Mouse (Mus musculus): ENCODE measurements at regions not wholly inside any gene's neighbourhood (a gene's known extent, or its start where the extent isn't known, plus 50 kb on each side); places are given as distances from the start of the nearest gene placed in this dataset.

DNA sequence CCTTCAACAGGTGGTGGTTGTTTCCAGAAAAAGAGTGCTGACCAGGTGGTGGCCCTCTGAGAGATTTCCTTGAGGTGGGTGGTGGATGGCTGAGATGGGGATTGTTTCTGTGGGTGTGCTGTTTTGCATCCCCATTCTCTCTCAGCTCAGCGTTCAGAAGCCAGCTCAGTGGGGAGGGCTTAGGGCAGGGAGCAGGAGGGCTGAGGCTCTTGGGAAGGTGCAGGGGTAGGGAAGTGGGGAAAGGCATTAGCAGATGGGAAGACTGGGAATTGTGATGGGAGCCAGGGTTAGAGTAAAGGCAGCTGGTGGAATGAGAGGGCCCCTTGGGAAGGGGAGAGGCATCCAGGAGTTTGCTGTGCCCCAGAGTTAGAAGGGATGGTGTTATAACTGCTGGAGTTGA, 72.3 kb upstream of the Gjb5 start:
- Histone ChIP-seq H3K27me3 (ENCODE audit: insufficient read depth, low read length) (no peaks in the 10 kb centered on the region), H3K36me3 (replicated peaks) (no peaks in the 10 kb centered on the region), H3K4me3 (ENCODE audit: low read depth, low read length) (no peak overlapping the region), H3K4me1 (ENCODE audit: insufficient read depth, low read depth, low read length) (no peaks in the 10 kb centered on the region), H3K9me3 (replicated peaks) (peaks cover 73% of the 10 kb centered on the region)
- TF ChIP-seq TAL1 (conservative IDR thresholded peaks at IDR 0.05; ENCODE audit: low read depth, low read length) (no peak), CTCF (IDR thresholded peaks at IDR 0.05; ENCODE audit: low read depth, low read length) (no peak), POLR2AphosphoS5 (IDR thresholded peaks at IDR 0.05; ENCODE audit: insufficient replicate concordance, low read depth, low read length) (no peak), GATA1 (IDR thresholded peaks at IDR 0.05; ENCODE audit: borderline replicate concordance, low read length) (no peak), GATA2 (IDR thresholded peaks at IDR 0.05; ENCODE audit: borderline replicate concordance, low read depth, low read length) (no peak)
- DNase-seq (ENCODE audit: low spot score) = no peak
- no peak for ATAC-seq (ENCODE audit: extremely low read depth, insufficient number of reproducible peaks, low FRiP score, poor library complexity, severe bottlenecking)

- no peak for ATAC-seq (ENCODE audit: extremely low read depth, insufficient number of reproducible peaks, low FRiP score, poor library complexity, severe bottlenecking)
- no peaks in the 10 kb centered on the region for H3K36me3 ChIP-seq (replicated peaks)
- no peaks in the 10 kb centered on the region for H3K4me1 ChIP-seq (ENCODE audit: insufficient read depth, low read depth, low read length)
- no peak for TF ChIP-seq POLR2AphosphoS5 (IDR thresholded peaks at IDR 0.05; ENCODE audit: insufficient replicate concordance, low read depth, low read length)
- TF ChIP-seq GATA2 (IDR thresholded peaks at IDR 0.05; ENCODE audit: borderline replicate concordance, low read depth, low read length) = no peak
- no peak for TF ChIP-seq TAL1 (conservative IDR thresholded peaks at IDR 0.05; ENCODE audit: low read depth, low read length)
- no peak for TF ChIP-seq CTCF (IDR thresholded peaks at IDR 0.05; ENCODE audit: low read depth, low read length)
- TF ChIP-seq GATA1 (IDR thresholded peaks at IDR 0.05; ENCODE audit: borderline replicate concordance, low read length) = no peak
- H3K27me3 ChIP-seq (ENCODE audit: insufficient read depth, low read length) = no peaks in the 10 kb centered on the region
- H3K9me3 ChIP-seq (replicated peaks) = peaks cover 71% of the 10 kb centered on the region
- no peak for DNase-seq (ENCODE audit: low spot score)
- no peak overlapping the region for H3K4me3 ChIP-seq (ENCODE audit: low read depth, low read length)
These were observed 71.8 kb upstream of the Gjb5 start for GRCm38 (mm10) chr4:127429748-127430147.

DNA sequence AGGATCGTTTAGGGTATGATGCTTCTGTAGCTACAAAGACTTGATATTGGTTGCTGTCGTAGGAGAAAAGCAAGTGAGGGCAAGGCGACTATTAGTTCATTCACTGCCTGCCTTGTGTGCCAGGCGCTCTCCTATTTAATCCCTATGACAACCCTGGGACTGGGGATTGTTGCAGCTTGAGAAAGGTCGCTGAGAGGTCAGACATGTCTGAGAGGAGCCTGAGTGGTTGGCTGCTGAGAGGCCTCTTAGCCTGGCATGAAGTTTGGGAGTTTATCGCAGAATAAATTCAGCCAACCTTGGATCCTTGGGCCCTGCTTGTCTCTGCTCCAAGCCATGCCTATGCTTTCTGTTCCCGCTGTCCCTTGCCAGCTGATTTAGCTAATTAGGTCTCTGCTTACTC, 65.9 kb upstream of the Gjb5 start:
- no peak for TF ChIP-seq TAL1 (conservative IDR thresholded peaks at IDR 0.05; ENCODE audit: low read depth, low read length)
- no peak for TF ChIP-seq GATA1 (IDR thresholded peaks at IDR 0.05; ENCODE audit: borderline replicate concordance, low read length)
- TF ChIP-seq POLR2AphosphoS5 (IDR thresholded peaks at IDR 0.05; ENCODE audit: insufficient replicate concordance, low read depth, low read length) = no peak
- no peak for TF ChIP-seq GATA2 (IDR thresholded peaks at IDR 0.05; ENCODE audit: borderline replicate concordance, low read depth, low read length)
- TF ChIP-seq CTCF (IDR thresholded peaks at IDR 0.05; ENCODE audit: low read depth, low read length) = no peak
- Histone ChIP-seq H3K9me3 (replicated peaks) (peaks cover 80% of the 10 kb centered on the region), H3K4me3 (ENCODE audit: low read depth, low read length) (no peak overlapping the region), H3K36me3 (replicated peaks) (no peaks in the 10 kb centered on the region), H3K4me1 (ENCODE audit: insufficient read depth, low read depth, low read length) (no peaks in the 10 kb centered on the region), H3K27me3 (ENCODE audit: insufficient read depth, low read length) (no peaks in the 10 kb centered on the region)
- ATAC-seq (ENCODE audit: extremely low read depth, insufficient number of reproducible peaks, low FRiP score, poor library complexity, severe bottlenecking) (no peak), DNase-seq (ENCODE audit: low spot score) (no peak)

- DNase-seq (ENCODE audit: low spot score) (no peak), ATAC-seq (ENCODE audit: extremely low read depth, insufficient number of reproducible peaks, low FRiP score, poor library complexity, severe bottlenecking) (no peak)
- TF ChIP-seq GATA1 (IDR thresholded peaks at IDR 0.05; ENCODE audit: borderline replicate concordance, low read length) (no peak), CTCF (IDR thresholded peaks at IDR 0.05; ENCODE audit: low read depth, low read length) (no peak), TAL1 (conservative IDR thresholded peaks at IDR 0.05; ENCODE audit: low read depth, low read length) (no peak), GATA2 (IDR thresholded peaks at IDR 0.05; ENCODE audit: borderline replicate concordance, low read depth, low read length) (no peak), POLR2AphosphoS5 (IDR thresholded peaks at IDR 0.05; ENCODE audit: insufficient replicate concordance, low read depth, low read length) (no peak)
- Histone ChIP-seq H3K9me3 (replicated peaks) (peaks cover 88% of the 10 kb centered on the region), H3K4me3 (ENCODE audit: low read depth, low read length) (no peak overlapping the region), H3K36me3 (replicated peaks) (no peaks in the 10 kb centered on the region), H3K27me3 (ENCODE audit: insufficient read depth, low read length) (no peaks in the 10 kb centered on the region), H3K4me1 (ENCODE audit: insufficient read depth, low read depth, low read length) (no peaks in the 10 kb centered on the region)
These were observed 64.0 kb upstream of the Gjb5 start for GRCm38 (mm10) chr4:127421927-127422450.

GRCm38 (mm10) chr4:127421129-127421528, 63.1 kb upstream of the Gjb5 start:
- DNase-seq (ENCODE audit: low spot score) = no peak

GRCm38 (mm10) chr4:127419786-127420120, 61.8 kb upstream of the Gjb5 start:
- H3K27me3 ChIP-seq (ENCODE audit: insufficient read depth, low read length) = no peaks in the 10 kb centered on the region
- ATAC-seq (ENCODE audit: extremely low read depth, insufficient number of reproducible peaks, low FRiP score, poor library complexity, severe bottlenecking) = no peak
- no peaks in the 10 kb centered on the region for H3K4me1 ChIP-seq (ENCODE audit: insufficient read depth, low read depth, low read length)
- no peaks in the 10 kb centered on the region for H3K36me3 ChIP-seq (replicated peaks)
- no peak overlapping the region for H3K4me3 ChIP-seq (ENCODE audit: low read depth, low read length)
- peaks cover 94% of the 10 kb centered on the region for H3K9me3 ChIP-seq (replicated peaks)
- no peak for TF ChIP-seq CTCF (IDR thresholded peaks at IDR 0.05; ENCODE audit: low read depth, low read length)
- no peak for TF ChIP-seq POLR2AphosphoS5 (IDR thresholded peaks at IDR 0.05; ENCODE audit: insufficient replicate concordance, low read depth, low read length)
- TF ChIP-seq GATA1 (IDR thresholded peaks at IDR 0.05; ENCODE audit: borderline replicate concordance, low read length) = no peak
- no peak for TF ChIP-seq GATA2 (IDR thresholded peaks at IDR 0.05; ENCODE audit: borderline replicate concordance, low read depth, low read length)
- TF ChIP-seq TAL1 (conservative IDR thresholded peaks at IDR 0.05; ENCODE audit: low read depth, low read length) = no peak
- DNase-seq (ENCODE audit: low spot score) = no peak

More at GRCm38 (mm10) chr4:127421129-127421528, 63.1 kb upstream of the Gjb5 start:
- H3K4me3 ChIP-seq (ENCODE audit: low read depth, low read length) = no peak overlapping the region
- ATAC-seq (ENCODE audit: extremely low read depth, insufficient number of reproducible peaks, low FRiP score, poor library complexity, severe bottlenecking) = no peak
- H3K27me3 ChIP-seq (ENCODE audit: insufficient read depth, low read length) = no peaks in the 10 kb centered on the region
- TF ChIP-seq POLR2AphosphoS5 (IDR thresholded peaks at IDR 0.05; ENCODE audit: insufficient replicate concordance, low read depth, low read length) = no peak
- TF ChIP-seq TAL1 (conservative IDR thresholded peaks at IDR 0.05; ENCODE audit: low read depth, low read length) = no peak
- TF ChIP-seq GATA1 (IDR thresholded peaks at IDR 0.05; ENCODE audit: borderline replicate concordance, low read length) = no peak
- TF ChIP-seq CTCF (IDR thresholded peaks at IDR 0.05; ENCODE audit: low read depth, low read length) = no peak
- no peak for TF ChIP-seq GATA2 (IDR thresholded peaks at IDR 0.05; ENCODE audit: borderline replicate concordance, low read depth, low read length)
- H3K36me3 ChIP-seq (replicated peaks) = no peaks in the 10 kb centered on the region
- peaks cover 89% of the 10 kb centered on the region for H3K9me3 ChIP-seq (replicated peaks)
- no peaks in the 10 kb centered on the region for H3K4me1 ChIP-seq (ENCODE audit: insufficient read depth, low read depth, low read length)

All from G1E (cell line).